Mouse (Mus musculus) gastrocnemius, postnatal 10 days (tissue): Measurements from ENCODE around the gene Zfp617. TPM values are rescaled to one million over a fixed set of nuclear protein-coding genes. Genes with fewer than 3 reads are reported as not detected.
"Not testable (repeated sequence)": the region's sequence is repeated elsewhere in the genome, so short reads cannot be mapped to it uniquely, and the experiment has no call there.

ENCODE experiments used
- DNase-seq: peaks from one replicate; pipeline ENCODE4 v3.0.0; 2021; ENCODE audit warnings: mixed read lengths
- total RNA-seq, 2 experiments: library from RNA; stranded (reverse); gene quantifications; 2 replicates each; pipeline ENCODE4 v1.2.3; 2021

The Zfp617 gene
- total RNA-seq, 2 experiments from 2014 or later = 21.4 to 23.1 TPM

DNA sequence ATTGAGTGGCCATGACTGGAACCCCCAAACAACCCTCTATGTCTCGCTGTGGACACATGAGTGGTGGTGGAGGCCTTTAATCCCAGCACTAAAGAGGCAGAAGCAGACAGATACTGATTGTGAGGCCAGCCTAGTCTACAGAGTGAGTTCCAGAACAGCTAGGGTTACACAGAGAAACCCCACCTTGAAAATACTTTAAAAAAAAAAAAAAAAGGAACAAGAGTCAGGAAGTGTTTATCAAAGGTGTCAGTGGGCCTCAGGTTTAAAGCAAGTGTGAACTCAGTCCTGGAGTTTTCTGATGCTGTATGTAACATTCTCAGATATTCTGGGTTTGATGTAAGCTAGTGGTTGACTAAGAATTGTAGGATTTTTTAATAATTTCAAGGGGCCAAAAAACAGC lies 44.1 kb downstream of the Zfp617 start:
- no peak for DNase-seq

- DNase-seq = not testable (repeated sequence)
These were observed 44.7 kb downstream of the Zfp617 start for GRCm38 (mm10) chr8:71952961-71953700.

DNA sequence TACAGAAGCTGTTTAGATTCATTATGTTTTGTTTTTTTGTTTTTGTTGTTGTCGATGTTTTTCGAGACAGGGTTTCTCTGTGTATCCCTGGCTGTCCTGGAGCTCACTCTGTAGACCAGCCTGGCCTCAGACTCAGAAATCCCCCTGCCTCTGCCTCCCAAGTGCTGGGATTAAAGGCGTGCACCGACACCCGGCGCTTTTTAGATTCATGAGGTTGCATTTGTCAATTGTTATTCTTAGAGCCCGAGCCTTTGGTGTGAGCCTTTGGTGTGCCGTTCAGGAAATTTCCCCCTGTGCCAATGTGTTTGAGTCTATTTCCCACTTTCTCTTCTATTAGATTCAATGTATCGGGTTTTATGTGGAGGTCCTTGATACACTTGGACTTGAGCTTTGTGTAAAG lies 46.2 kb downstream of the Zfp617 start:
- DNase-seq = no peak

DNA sequence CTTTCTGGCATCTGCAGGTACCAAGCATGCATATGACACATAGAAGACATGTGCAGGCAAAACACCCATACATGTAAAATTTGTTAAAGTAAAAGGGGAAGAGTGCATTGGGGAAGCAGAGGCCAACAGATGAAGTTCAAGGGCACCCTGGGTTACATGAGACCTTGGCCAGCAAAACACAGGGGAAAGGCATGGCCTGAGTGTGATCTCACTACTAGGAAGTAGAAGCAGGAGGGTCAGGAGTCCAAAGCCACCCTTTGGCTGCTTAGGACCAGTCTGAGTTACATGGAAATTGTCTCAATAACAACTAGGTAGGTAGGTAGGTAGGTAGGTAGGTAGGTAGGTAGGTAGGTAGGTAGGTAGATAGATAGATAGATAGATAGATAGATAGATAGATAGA lies 52.0 kb downstream of the Zfp617 start:
- DNase-seq = no peak

DNA sequence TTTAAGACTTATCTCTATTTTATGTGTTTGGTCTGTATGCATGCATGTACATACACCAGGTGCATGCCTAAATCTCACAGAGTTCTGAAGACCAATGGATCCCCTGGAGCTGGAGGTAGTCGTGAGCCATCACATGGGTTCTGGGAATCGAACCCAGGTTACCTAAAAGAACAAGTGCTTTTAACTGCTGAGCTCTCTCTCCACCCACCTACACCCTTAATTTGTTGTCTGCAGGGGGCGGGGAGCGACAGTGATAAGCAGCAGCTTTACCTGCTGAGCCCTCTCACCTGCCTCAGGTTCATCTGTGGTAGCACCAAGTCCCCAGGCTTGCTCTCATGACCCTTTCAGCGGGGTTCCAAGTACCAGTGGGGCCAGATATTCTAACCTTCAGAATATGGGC lies 53.4 kb downstream of the Zfp617 start:
- no peak for DNase-seq

DNA sequence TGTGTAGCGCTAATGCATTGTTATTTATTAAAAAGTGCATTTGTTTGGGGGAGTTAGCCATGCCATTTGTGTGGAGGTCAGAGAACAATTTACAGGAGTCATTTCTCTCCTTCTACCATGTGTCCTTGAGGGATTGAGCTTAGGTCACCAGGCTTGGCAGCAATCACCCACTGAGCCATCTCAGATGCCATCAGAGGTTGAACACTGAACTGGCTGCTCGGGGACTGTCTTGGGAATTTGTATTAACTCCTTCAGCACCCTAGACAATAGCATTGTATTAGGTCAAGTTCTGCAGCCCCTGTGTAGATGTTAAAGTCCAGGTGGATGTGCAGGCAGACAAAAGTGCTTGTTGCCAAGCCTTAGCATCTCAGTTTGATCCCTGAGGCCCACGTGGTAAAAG lies 55.6 kb downstream of the Zfp617 start:
- DNase-seq = no peak

DNA sequence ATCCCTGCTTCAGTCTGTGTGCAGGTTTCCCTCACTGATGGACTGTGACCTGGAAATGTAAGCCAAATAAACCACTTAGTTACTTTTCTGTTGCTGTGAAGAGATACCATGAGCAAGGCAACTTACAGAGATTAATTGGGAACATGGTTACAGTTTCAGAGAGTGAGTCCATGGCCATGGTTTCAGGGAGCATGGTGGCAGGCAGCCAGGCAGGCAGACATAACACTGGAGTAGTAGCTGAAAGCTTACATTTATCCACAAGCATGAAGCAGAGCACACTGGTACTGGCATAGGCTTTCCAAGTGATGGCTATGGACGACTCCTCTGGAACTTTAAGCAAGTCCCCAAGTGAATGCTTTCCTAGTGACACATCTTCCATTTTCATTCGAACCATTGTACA lies 56.7 kb downstream of the Zfp617 start:
- no peak for DNase-seq

DNA sequence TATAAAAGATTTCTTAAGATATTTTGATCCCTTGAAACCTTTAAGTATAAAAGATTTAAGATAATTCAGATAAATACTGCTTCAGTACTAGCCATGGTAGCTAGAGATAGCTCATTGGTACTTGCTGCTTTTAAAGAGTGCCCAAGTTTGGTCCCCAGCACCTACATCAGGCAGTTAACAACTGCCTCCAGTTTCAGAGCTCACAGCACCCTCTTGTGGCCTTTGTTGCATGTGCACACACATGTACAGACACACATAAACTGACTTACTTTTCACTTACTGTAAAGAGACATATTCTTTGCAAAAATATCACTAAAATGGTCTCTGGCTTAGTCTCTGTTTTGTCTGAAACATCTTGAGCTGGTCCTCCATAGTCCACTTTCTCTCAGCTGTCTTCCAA lies 58.0 kb downstream of the Zfp617 start:
- no peak for DNase-seq

DNA sequence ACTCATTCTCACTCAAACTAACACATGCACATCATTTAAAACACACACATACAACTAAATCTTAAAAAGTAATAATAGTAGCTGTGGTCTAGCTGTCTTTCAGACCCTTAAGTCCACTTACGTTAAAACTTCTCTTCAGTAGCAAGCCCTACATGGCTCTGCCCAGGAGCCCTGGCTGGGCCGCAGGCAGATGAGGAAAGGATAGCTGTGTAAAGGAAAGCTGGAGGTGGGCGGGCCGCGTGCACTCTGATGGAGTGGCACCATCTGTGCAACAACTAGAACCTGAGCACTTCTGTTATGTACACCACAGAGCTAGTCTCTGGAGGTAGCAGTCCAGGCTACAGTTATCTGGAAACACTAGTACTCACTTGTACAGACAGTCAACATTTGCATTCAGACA lies 58.8 kb downstream of the Zfp617 start:
- DNase-seq = no peak

- no peak for DNase-seq
These were observed 59.7 kb downstream of the Zfp617 start for GRCm38 (mm10) chr8:71968100-71968499.

DNA sequence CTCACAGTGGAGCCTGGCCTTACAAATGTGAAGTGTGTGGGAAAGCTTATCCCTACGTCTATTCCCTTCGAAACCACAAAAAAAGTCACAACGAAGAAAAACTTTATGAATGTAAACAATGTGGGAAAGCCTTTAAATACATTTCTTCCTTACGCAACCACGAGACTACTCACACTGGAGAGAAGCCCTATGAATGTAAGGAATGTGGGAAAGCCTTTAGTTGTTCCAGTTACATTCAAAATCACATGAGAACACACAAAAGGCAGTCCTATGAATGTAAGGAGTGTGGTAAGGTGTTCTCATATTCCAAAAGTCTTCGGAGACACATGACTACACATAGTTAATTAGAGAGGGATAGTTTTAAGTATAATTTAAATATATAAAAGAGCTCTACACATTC lies 60.2 kb downstream of the Zfp617 start:
- DNase-seq = no peak

GRCm38 (mm10) chr8:71971945-71972344 lies 63.5 kb downstream of the Zfp617 start:
- no peak for DNase-seq

DNA sequence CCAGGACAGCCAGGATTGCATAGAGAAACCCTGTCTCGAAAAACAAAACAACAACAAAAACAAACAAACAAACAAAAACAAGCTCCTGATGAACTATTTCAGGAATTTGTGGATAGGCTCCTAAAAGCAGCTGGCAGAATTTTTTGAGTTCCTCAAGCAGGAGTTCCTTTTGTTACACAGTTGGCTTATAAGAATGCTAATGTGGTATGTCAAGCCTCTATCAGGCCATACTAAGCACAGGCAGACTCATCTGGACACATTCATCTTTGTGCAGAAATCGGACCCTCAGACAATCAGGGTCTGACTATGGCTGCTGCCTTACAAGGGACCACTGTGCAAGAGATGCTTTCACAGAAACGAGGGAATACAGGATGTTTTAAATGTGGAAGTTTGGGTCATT lies 65.8 kb downstream of the Zfp617 start:
- DNase-seq = no peak

GRCm38 (mm10) chr8:71981032-71981431 lies 72.6 kb downstream of the Zfp617 start:
- no peak for DNase-seq

DNA sequence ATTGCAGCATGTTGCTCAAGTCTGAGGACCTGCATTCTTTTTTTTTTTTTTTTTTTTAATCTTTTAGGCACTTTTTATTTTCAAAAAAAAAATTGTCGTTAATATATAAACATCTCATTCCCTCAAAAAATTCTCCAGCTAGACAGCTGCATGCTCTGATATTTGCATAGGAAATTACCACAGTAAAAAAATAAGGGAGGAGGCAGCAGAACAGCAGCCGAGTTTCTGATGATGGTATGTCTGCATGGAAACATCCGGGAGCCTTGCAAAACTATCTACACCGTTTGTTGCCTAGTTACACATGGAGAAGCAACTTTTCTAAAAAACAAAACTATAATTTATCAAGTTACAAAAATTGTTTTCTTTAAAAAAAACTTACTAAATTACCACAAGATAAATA lies 73.0 kb downstream of the Zfp617 start:
- DNase-seq = no peak

Other genes starting within 250 kb of the Zfp617 start
- under 1 TPM; 0.38 to 0.45 TPM for gene Unc13a, start 236.9 kb upstream of the Zfp617 start, total RNA-seq
- 1 to 10 TPM; 3.9 to 5.8 TPM for gene Jak3, start 232.3 kb upstream of the Zfp617 start, total RNA-seq
- gene Insl3, start 219.4 kb upstream of the Zfp617 start, total RNA-seq = 1 to 10 TPM; 3.1 to 3.7 TPM
- gene B3gnt3, start 206.8 kb upstream of the Zfp617 start, total RNA-seq = 1 to 10 TPM; 4.7 to 5.2 TPM
- gene Fcho1, start 182.9 kb upstream of the Zfp617 start, total RNA-seq = 1 to 10 TPM in 1 of 2 experiments, under 1 TPM in 1; 0.26 to 1.2 TPM
- 1 to 10 TPM; 3.5 to 4.3 TPM for gene Zfp709, start 26.6 kb upstream of the Zfp617 start, total RNA-seq
- 1 to 10 TPM; 2.8 to 4.3 TPM for gene Zfp882, start within 50 bp of the Zfp617 start, total RNA-seq
- 1 to 10 TPM; 3.5 to 5.9 TPM for gene Zfp961, start 42.4 kb downstream of the Zfp617 start, total RNA-seq
- gene Cyp4f18, start 101.0 kb downstream of the Zfp617 start, total RNA-seq = under 1 TPM; 0.19 to 0.75 TPM
- not detected for gene Olfr372, start 132.6 kb downstream of the Zfp617 start, total RNA-seq
- not detected for gene Olfr373, start 174.5 kb downstream of the Zfp617 start, total RNA-seq
- gene Olfr374, start 198.4 kb downstream of the Zfp617 start, total RNA-seq = not detected
- 100 to 1,000 TPM; 115 to 142 TPM for gene Tpm4, start 226.3 kb downstream of the Zfp617 start, total RNA-seq